Mouse (Mus musculus) right cerebral cortex, postnatal 4 days (tissue): ENCODE measurements at regions not wholly inside any gene's neighbourhood (a gene's known extent, or its start where the extent isn't known, plus 50 kb on each side); places are given as distances from the start of the nearest gene placed in this dataset.

Experiments used
- DNase-seq: peaks from one replicate; pipeline ENCODE4 v3.0.0-alpha.2; 2022

- DNase-seq, result no peak
Observed at GRCm38 (mm10) chr13:52059756-52060417, 213.4 kb downstream of the Gadd45g start.

- no peak for DNase-seq
Observed at GRCm38 (mm10) chr13:52060418-52060870, 214.0 kb downstream of the Gadd45g start.

- no peak for DNase-seq
Observed at GRCm38 (mm10) chr13:52061454-52061853, 215.0 kb downstream of the Gadd45g start.

DNA sequence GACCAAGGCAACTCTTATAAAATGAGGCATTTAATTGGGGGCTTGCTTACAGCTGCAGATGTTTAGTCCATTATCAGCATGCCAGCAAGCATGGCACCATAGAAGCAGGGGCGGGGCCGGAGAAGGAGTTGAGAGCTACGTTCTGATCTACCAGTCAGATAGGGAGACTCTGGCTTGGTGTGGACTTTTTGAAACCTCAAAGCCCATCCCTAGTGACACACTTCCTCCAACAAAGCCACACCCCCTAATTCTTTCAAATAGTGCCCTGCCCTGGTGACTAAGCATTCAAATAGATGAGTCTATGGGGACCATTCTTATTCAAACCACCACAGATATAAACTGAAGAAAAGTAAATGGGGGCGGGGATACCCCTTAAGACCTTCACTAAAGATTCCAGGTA is 215.4 kb downstream of the Gadd45g start:
- no peak for DNase-seq

DNA sequence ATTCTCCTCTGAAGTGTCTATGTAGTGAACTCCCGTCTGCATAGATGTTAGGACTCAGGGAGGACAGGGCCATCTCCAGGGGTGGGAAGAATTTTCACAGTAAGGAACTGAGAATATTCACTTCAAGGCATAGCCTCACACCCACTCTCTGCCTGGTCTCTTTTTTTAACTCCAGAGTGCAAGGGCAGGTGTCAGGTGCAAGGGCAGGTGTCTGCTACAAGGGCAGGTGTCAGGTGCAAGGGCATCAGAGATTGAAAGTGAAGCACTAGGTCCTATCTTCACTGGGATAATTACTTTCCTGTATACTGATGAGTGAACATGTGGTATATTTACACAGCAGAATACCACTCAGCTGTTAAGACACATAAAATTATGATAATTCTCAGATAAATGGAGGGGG is 216.1 kb downstream of the Gadd45g start:
- no peak for DNase-seq

DNA sequence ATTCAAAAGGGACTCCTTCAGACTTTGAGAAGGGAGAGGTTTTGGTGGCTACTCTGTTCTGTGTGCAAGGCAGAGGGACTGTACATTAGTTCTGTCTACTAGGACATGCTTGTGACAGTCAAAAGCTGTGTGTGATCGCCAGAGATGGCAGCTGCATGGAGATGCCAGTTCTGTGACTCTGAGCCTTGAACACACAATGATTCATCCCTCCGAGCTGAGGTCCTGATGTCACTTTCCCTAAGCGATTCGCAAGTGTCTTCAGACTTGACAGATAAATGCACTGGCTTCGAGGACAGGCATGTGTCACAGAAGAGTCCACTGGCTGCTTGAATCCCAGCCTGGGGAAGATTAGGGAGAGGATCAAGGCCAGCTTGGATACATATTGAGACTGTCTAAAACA is 218.8 kb downstream of the Gadd45g start:
- no peak for DNase-seq

DNA sequence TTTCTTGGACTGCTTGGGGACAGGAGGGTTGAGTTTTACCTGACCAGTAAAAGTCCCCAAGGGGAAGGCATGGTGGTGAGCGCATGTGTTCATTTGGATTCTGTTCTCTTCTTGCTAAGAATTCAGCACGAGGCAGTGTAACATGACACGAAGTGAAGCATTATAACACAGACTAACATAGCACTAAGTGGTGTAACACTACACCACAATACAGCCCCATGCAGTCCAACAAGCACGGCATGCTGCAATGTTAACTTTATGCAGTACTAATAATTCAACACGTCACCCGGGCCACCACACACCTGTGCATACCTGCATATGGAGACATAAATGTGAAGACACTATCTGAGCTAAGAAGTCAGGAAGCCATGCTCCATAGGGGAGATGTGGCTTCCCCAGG is 219.2 kb downstream of the Gadd45g start:
- no peak for DNase-seq

- DNase-seq, result no peak
Observed at GRCm38 (mm10) chr13:52067048-52067447, 220.6 kb downstream of the Gadd45g start.

GRCm38 (mm10) chr13:52068886-52069439 is 222.5 kb downstream of the Gadd45g start:
- no peak for DNase-seq

- DNase-seq, result no peak
Observed at GRCm38 (mm10) chr13:52069714-52070113, 223.2 kb downstream of the Gadd45g start.

- DNase-seq, result no peak
Observed at GRCm38 (mm10) chr13:52070731-52071663, 224.5 kb downstream of the Gadd45g start.

DNA sequence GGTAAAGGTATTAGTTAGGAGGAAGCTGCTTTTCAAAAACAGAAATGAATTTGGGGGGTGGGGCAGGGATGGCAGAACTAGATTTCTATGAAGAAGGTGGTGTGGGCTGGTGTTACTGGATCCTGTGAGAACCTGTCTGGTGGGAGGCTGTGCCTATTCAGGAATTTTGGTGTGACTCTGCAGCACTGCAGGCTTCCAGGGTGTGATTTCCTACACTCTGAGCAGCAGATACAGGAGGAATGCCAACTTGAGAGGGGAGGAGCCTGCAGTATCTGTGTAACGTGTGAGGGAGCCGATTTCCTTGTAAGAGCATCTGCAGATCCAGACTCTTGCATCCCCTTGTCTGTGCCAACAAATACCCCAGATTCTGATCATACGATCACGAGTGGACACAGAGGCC is 231.1 kb downstream of the Gadd45g start:
- no peak for DNase-seq

- no peak for DNase-seq
Observed at GRCm38 (mm10) chr13:52078561-52078960, 232.1 kb downstream of the Gadd45g start.

DNA sequence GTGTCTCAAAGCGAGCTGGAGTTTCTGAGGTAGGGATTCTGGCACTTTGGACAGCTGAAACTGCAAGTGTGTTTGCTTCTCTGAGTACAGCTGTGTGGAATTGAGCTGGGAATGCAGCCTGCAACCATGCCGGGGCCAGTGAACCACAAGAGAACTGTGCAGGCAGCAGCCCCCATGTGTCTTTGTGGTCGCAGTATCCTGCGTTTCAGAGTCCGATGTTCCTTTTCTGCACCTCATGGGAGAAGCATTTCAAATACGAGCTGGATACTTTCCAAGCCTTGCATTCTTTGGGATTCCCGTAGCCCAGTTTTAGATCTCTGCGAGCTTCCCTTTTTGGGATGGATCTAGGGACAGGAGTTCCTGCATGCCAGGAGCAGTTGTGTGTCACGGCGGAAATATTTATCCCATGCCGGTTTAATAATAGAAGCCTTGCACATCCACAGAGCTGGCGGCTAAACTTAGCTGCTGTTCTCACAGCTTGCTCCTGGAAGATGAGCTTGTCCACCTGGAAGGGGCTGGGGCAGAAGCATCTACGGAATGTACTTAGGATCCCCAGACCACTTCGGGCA is 233.3 kb downstream of the Gadd45g start:
- no peak for DNase-seq

DNA sequence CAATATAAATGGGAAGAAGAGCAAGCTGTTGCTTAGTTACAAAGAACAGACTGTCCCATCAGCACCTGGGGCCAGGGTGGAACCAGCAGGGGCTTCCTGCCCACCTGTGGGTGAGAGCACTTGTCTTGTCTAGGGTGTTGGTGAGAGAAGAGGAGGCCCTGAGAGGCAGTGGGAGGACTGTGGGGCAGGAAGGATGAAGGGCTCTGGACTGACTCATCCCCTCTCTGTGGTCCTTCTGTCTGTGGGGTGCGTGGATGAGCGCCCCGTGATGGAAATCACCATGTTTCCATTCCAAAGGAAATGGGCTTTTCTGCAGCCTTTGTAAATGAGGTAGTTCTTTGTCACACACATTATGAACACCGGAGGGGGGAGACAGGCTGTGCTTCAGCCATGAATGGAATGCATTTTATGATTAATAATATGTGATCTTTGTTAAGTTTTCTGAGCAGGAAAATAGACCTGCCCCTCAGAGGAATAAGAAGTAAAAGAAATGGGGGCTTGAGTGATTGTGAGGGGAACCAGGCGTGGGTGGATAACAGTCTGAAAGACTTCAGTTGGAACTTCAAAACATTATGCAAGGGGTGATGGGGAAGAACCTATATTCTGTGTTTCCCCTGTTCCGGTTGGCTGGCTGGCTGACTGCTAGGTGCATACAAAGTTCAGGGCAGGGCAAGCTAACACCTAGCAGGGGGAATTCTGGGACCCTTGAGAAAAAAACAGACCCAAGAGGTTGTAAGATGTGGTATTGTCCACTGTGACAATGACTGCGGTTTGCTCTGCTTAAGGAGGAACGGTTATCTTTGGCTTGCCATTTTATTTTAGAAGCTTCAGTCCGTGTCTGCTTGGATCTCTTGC is 237.3 kb downstream of the Gadd45g start:
- no peak for DNase-seq

DNA sequence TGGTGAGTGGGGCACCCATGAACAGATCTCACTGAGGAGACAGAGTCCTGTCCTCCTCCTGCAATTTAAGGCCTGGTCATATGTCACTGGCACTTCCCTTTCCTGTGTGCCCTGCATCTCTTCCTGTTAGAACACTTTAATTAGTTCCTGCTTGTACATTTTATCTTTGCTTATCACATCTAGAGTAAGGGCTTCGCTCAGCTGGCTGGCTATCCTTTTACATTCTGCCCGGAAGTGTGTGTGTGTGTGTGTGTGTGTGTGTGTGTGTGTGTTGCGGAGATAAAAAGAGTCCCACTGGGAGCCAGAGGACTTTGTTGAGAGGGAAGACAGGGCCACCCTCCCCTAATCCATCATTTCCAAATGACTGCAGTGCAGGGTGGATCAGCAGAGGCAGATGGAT is 238.6 kb downstream of the Gadd45g start:
- DNase-seq, result no peak

DNA sequence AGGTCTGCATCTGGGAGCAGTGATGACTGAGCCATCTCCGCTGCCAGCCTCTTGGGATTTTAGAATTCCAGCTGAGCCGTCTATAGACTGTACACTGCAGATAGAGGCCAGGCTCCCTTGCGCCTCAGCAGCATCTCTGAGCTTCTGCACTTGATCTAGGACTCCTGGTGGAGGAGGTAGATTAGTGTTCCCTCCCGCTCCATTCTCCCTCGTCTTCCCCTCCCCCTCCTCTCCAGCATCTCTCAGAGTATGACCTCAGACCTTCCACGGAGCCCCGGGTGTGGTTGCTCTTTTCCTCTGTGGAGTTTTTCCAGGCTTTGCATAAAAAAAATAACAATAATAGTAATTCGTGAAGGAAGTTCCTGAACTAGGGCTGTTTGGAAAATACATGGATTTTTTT is 241.8 kb downstream of the Gadd45g start:
- DNase-seq, result no peak

DNA sequence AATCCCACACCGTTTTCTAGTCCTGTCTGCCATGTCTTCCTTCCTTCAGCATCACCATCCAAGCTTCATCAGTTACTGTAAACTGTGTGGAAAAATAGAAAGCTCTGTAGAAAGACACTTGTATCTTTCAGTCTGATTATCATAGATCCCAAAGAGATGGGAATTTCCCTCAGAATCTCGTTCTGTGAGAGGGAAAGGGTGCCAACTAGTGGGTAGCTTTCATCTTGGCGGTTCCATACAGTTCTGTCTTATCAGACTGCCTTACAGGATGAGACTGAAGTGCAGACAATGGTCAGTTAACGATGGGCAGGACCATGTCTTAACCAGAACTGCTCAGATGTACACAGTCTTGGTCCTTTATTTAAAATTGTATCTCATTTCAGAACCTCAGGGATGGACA is 243.9 kb downstream of the Gadd45g start:
- no peak for DNase-seq

DNA sequence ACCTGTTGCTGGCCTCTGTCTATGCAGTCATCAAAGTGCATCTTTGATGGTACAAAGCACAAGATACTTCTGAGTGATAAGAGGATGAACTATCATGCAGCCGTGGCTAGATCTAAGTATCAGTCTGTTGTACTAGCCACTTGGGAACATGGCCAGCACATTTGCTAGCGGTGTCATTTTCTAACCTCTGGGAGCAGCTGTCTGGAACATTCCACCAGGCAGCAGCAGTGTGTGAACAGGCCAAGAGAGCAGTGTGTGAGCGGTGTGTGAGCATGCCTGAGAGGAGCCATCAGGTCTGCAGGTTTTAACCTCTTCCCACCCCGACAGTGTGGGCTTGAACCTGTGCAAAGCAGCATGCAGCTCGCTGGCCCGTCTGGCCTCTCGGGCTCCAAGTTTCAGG is 248.3 kb downstream of the Gadd45g start:
- no peak for DNase-seq

GRCm38 (mm10) chr13:52096506-52096905 is 250.0 kb downstream of the Gadd45g start:
- DNase-seq, result no peak

DNA sequence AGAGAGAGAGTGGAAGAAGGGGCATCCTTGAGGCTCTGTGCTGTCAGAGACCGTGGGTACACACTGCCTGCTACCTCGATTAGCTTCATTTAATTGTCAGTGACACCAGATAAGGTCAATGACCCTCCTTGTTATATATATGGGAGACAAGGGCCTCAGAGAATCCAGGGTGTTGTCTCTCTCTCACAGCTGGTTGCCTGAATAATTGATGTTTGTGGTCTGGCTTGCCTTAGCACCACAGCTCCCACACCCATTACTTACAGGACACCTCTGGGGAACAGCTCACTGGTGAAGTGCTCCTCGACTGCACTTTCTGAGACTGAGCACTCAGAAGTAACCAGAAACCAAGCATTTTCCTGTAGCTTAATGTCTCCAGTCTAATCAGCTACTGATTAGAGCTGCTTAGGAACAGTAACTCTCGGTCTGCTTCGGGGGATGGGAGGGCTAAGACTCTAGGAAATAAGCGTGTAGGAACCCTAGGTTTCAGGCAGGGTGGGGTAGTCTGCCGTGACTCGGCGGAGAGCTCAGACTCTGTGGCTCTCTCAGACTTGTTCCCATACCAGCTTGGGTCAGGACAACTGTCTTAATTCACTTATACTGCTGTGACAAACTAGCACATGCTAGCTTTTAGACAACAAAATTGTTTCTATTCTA is 259.6 kb downstream of the Gadd45g start:
- DNase-seq, result no peak

DNA sequence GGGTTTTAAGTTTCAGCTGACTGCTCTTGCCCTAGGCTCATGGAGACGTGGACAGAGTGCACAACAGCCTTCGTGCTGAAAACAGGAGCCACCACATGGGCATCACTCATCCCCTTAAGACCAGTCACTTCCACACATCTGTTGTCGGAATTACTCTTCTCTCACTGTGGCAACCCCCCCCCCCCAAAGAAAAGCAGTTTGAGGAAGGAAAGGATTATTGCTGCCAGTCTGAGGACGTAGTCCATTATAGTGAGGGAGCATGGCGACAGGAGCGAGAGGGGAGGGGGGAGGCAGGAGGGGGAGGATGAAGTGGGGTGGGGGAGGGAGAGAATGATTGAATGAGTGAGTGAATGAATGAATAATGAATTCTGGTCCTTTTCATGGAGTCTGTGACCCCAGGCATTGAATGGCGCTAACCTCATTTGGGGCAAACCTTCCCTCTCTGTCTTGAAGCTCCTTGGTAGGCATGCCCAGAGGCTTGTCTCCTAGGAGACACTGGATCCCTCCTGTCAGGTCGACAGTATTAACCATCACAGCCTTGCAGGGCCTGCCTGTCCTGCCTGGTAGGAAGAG is 262.0 kb downstream of the Gadd45g start:
- DNase-seq, result no peak
